Mouse (Mus musculus): ENCODE data around the gene Pcare. TPM values are rescaled to one million over a fixed set of nuclear protein-coding genes. Genes with fewer than 3 reads are reported as not detected.

Gene Pcare
- total and polyA plus RNA-seq, 3 experiments: not detected

GRCm38 (mm10) chr17:71695716-71696315 is 56.9 kb downstream of the Pcare start:
- no peak overlapping the region for H3K4me2 ChIP-seq (ENCODE audit: insufficient read depth, low read depth, poor library complexity, severe bottlenecking)
- H3K27ac ChIP-seq (ENCODE audit: insufficient read depth, low read depth): no peak overlapping the region
- H3K27me3 ChIP-seq (replicated peaks): no peaks in the 10 kb centered on the region
- no peaks in the 10 kb centered on the region for H3K9me3 ChIP-seq (replicated peaks; ENCODE audit: low read length)
- in situ Hi-C loops (cut with MboI; ENCODE audit: low pct_ligation_motif_present, low pct_unique_long_range_greater_than_20kb, low sequenced_read_pairs) (no loop called here), dilution Hi-C loops (cut with MboI; ENCODE audit: extremely low pct_ligation_motif_present, extremely low pct_unique_long_range_greater_than_20kb, low sequenced_read_pairs) (no loop called here)
- H3K4me3 ChIP-seq (replicated peaks in 1 of 3; ENCODE audit: low read depth in 2 of 3, low read length in 2 of 3, poor library complexity in 1 of 3): no peak overlapping the region
- no peak overlapping the region for H3K9ac ChIP-seq (ENCODE audit: insufficient read depth, low read depth)
- H3K36me3 ChIP-seq (replicated peaks in 1 of 2; ENCODE audit: control insufficient read depth in 1 of 2, insufficient read depth in 1 of 2, low read length in 1 of 2): peaks cover 0 to 70% of the 10 kb centered on the region in 2 experiments
- H3K79me2 ChIP-seq (replicated peaks; ENCODE audit: control insufficient read depth, extremely low read depth, insufficient read depth, poor library complexity, severe bottlenecking): no peaks in the 10 kb centered on the region
- no peak for DNase-seq (ENCODE audit: extremely low read depth)
- H3K4me1 ChIP-seq (ENCODE audit: control insufficient read depth in 1 of 2, insufficient read depth in 2 of 2): peaks cover 9 to 34% of the 10 kb centered on the region in 2 experiments
- TF ChIP-seq CHD1 (IDR thresholded peaks at IDR 0.05; ENCODE audit: low read depth, low read length): no peak
- no peak for TF ChIP-seq CHD2 (IDR thresholded peaks at IDR 0.05; ENCODE audit: low read length)
- no peak for TF ChIP-seq ZKSCAN1 (IDR thresholded peaks at IDR 0.05; ENCODE audit: borderline replicate concordance, low read depth, low read length)
- no peak for TF ChIP-seq HCFC1 (IDR thresholded peaks at IDR 0.05; ENCODE audit: low read depth, low read length)
- no peak for TF ChIP-seq UBTF (IDR thresholded peaks at IDR 0.05; ENCODE audit: low read depth, low read length)
- no peak for TF ChIP-seq RAD21 (IDR thresholded peaks at IDR 0.05; ENCODE audit: low read depth, low read length)
- TF ChIP-seq SMC3 (IDR thresholded peaks at IDR 0.05; ENCODE audit: low read depth, low read length): no peak
- TF ChIP-seq TBP (conservative IDR thresholded peaks at IDR 0.05; ENCODE audit: low read depth, low read length): no peak
- TF ChIP-seq USF2 (conservative IDR thresholded peaks at IDR 0.05; ENCODE audit: low read depth, low read length): no peak
- no peak for TF ChIP-seq RCOR1 (conservative IDR thresholded peaks at IDR 0.05; ENCODE audit: low read depth, low read length)
- no peak for TF ChIP-seq TCF12 (IDR thresholded peaks at IDR 0.05; ENCODE audit: low read depth, low read length)

DNA sequence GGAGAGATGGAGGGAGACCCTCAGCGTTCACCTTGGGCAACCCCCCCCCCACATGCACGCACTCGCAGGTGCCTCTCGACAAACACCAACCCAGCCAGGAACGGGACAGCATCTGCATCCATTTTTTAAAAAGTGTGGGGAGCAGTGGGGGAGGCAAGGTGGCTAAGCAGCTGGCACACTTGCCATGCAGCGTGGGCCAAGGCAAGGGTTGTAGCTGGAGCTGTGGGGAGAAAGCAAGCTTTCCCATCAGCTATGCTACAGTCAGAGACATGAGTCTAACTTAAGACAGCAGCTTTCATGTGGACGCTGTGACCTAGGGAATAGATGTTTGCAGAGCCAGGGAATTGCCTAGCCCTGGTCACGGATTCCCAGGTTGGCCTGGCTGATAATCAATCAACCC is 57.5 kb downstream of the Pcare start:
- no peak overlapping the region for H3K9ac ChIP-seq (ENCODE audit: insufficient read depth, low read depth)
- no peak overlapping the region for H3K4me3 ChIP-seq (replicated peaks in 1 of 3; ENCODE audit: low read depth in 2 of 3, low read length in 2 of 3, poor library complexity in 1 of 3)
- H3K27ac ChIP-seq (ENCODE audit: insufficient read depth, low read depth): no peak overlapping the region
- H3K9me3 ChIP-seq (replicated peaks; ENCODE audit: low read length): no peaks in the 10 kb centered on the region
- H3K4me1 ChIP-seq (ENCODE audit: control insufficient read depth in 1 of 2, insufficient read depth in 2 of 2): peaks cover 16 to 39% of the 10 kb centered on the region in 2 experiments
- no peaks in the 10 kb centered on the region for H3K27me3 ChIP-seq (replicated peaks)
- TF ChIP-seq CTCF (conservative IDR thresholded peaks at IDR 0.05 in 1 of 2, IDR thresholded peaks at IDR 0.05 in 1 of 2; ENCODE audit: low read depth in 2 of 2, low read length in 2 of 2): no peak
- no peak for TF ChIP-seq TBP (conservative IDR thresholded peaks at IDR 0.05; ENCODE audit: low read depth, low read length)
- TF ChIP-seq MEF2A (IDR thresholded peaks at IDR 0.05; ENCODE audit: borderline replicate concordance, low read depth, low read length): no peak
- TF ChIP-seq SIN3A (IDR thresholded peaks at IDR 0.05; ENCODE audit: low read length): no peak
- TF ChIP-seq UBTF (IDR thresholded peaks at IDR 0.05; ENCODE audit: low read depth, low read length): no peak
- no peak for TF ChIP-seq TCF12 (IDR thresholded peaks at IDR 0.05; ENCODE audit: low read depth, low read length)
- TF ChIP-seq NRF1 (IDR thresholded peaks at IDR 0.05; ENCODE audit: low read depth, low read length): no peak
- no peak for TF ChIP-seq MAZ (IDR thresholded peaks at IDR 0.05; ENCODE audit: low read depth, low read length)
- TF ChIP-seq IRF4 (IDR thresholded peaks at IDR 0.05; ENCODE audit: low read depth, low read length): no peak
- no peak for TF ChIP-seq ZNF384 (IDR thresholded peaks at IDR 0.05; ENCODE audit: low read depth, low read length)
- TF ChIP-seq MAFK (IDR thresholded peaks at IDR 0.05; ENCODE audit: insufficient replicate concordance, low read length): no peak
- no peak for TF ChIP-seq JUN (IDR thresholded peaks at IDR 0.05; ENCODE audit: insufficient read depth, low read depth, low read length)
- no peak for TF ChIP-seq NELFE (IDR thresholded peaks at IDR 0.05; ENCODE audit: low read depth, low read length)
- TF ChIP-seq ZC3H11A (IDR thresholded peaks at IDR 0.05; ENCODE audit: low read depth, low read length): no peak
- H3K79me2 ChIP-seq (replicated peaks; ENCODE audit: control insufficient read depth, extremely low read depth, insufficient read depth, poor library complexity, severe bottlenecking): no peaks in the 10 kb centered on the region
- dilution Hi-C loops (cut with MboI; ENCODE audit: extremely low pct_ligation_motif_present, extremely low pct_unique_long_range_greater_than_20kb, low sequenced_read_pairs) (no loop called here), in situ Hi-C loops (cut with MboI; ENCODE audit: low pct_ligation_motif_present, low pct_unique_long_range_greater_than_20kb, low sequenced_read_pairs) (no loop called here)
- H3K4me2 ChIP-seq (ENCODE audit: insufficient read depth, low read depth, poor library complexity, severe bottlenecking): no peak overlapping the region
- H3K36me3 ChIP-seq (replicated peaks in 1 of 2; ENCODE audit: control insufficient read depth in 1 of 2, insufficient read depth in 1 of 2, low read length in 1 of 2): peaks cover 0 to 63% of the 10 kb centered on the region in 2 experiments
- no peak for DNase-seq (ENCODE audit: extremely low read depth)

All from CH12.LX (cell line).